Mouse (Mus musculus) midbrain, embryonic 12.5 days (tissue): ENCODE measurements around the gene Paqr9. TPM values are rescaled to one million over a fixed set of nuclear protein-coding genes. Genes with fewer than 3 reads are reported as not detected.

Experiments used
- ATAC-seq: fragments of 200-750 bp; cut with Nextera tagmentation; 2 replicates; pipeline ENCODE4 v1.8.0; 2017; ENCODE audit warnings: low read depth, moderate TSS enrichment, moderate library complexity; ENCODE audit not compliant: low FRiP score
- H3K27ac ChIP-seq: fragments of 300-500 bp; sonication (generic); replicated peaks from 2 replicates; pipeline ENCODE4 v1.5.1; 2016; ENCODE audit warnings: mild to moderate bottlenecking
- H3K27me3 ChIP-seq: fragments of 300-500 bp; sonication (generic); 2 replicates; pipeline ENCODE4 v1.6.1; 2016; ENCODE audit warnings: mild to moderate bottlenecking
- H3K36me3 ChIP-seq: fragments of 300-500 bp; sonication (generic); 2 replicates; pipeline ENCODE4 v1.6.1; 2016
- H3K4me1 ChIP-seq: fragments of 300-500 bp; sonication (generic); 2 replicates; pipeline ENCODE4 v1.6.1; 2016
- H3K4me2 ChIP-seq: fragments of 300-500 bp; sonication (generic); replicated peaks from 2 replicates; pipeline ENCODE4 v1.6.1; 2016; ENCODE audit warnings: mild to moderate bottlenecking, moderate library complexity
- H3K4me3 ChIP-seq: fragments of 300-500 bp; sonication (generic); 2 replicates; pipeline ENCODE4 v1.5.1; 2016; ENCODE audit warnings: mild to moderate bottlenecking
- H3K9ac ChIP-seq: fragments of 300-500 bp; sonication (generic); replicated peaks from 2 replicates; pipeline ENCODE4 v1.6.1; 2016; ENCODE audit warnings: mild to moderate bottlenecking, moderate library complexity
- H3K9me3 ChIP-seq: fragments of 300-500 bp; sonication (generic); 2 replicates; pipeline ENCODE4 v1.6.1; 2016; ENCODE audit warnings: mild to moderate bottlenecking
- WGBS: fragments of 180-500 bp; shearing (Covaris S2); methylation state at CpG from one replicate; pipeline ENCODE4 v1.1.7; 2016; 5-methylcytosine and 5-hydroxymethylcytosine counted together
- polyA plus RNA-seq: library from polyadenylated mRNA; unstranded; fragments of >200 nt; fragmentation: Nextera tagmentation; extraction: Ambion mirVana; gene quantifications from 2 replicates; pipeline ENCODE4 v1.2.1, GENCODE M21; 2016

Paqr9 gene
- polyA plus RNA-seq, 1 experiment from 2014 or later: 0.64 TPM

GRCm38 (mm10) chr9:95550856-95551774 is 8.3 kb upstream of the Paqr9 start:
- Histone ChIP-seq H3K4me3 (no peak overlapping the region), H3K9ac (no peak overlapping the region), H3K27ac (no peak overlapping the region), H3K27me3 (peaks cover 1% of the 10 kb centered on the region; the same call in 1 of the 2 replicates), H3K4me1 (no peaks in the 10 kb centered on the region), H3K9me3 (no peaks in the 10 kb centered on the region), H3K36me3 (no peaks in the 10 kb centered on the region), H3K4me2 (no peak overlapping the region)
- 71% methylated on average over 9 of the region's 9 CpGs for WGBS
- ATAC-seq: no peak

DNA sequence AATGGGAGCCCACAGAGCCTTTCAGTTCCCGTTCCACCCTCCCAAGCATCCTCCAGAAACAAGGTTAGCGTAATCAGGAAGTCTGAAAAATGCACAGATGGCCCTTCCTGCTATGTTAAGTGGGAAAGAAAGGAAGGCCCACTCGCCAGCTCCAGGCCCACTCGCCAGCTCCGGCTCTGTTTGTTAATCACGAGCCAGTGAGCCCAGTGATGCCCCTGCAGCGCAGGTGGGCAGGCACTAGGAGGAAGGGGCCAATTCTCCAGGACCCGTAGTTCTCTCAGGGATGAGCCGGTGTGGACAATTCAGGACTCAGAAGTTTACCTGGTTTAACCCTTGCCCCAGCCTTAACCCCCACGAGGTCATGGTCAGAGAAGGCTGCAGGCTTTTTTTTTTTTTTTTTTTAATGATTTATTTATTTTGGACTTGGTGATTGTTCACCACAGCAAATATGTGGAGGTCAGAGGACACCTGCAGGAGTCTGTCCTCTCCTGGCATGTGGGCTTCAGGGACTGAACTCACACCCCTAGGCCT is 7.2 kb upstream of the Paqr9 start:
- Histone ChIP-seq H3K27ac (no peak overlapping the region), H3K36me3 (no peaks in the 10 kb centered on the region), H3K9ac (no peak overlapping the region), H3K9me3 (no peaks in the 10 kb centered on the region), H3K27me3 (peaks cover 10% of the 10 kb centered on the region), H3K4me2 (no peak overlapping the region), H3K4me3 (no peak overlapping the region), H3K4me1 (no peaks in the 10 kb centered on the region)
- ATAC-seq: no peak
- WGBS: 75% methylated on average over 10 of the region's 10 CpGs

DNA sequence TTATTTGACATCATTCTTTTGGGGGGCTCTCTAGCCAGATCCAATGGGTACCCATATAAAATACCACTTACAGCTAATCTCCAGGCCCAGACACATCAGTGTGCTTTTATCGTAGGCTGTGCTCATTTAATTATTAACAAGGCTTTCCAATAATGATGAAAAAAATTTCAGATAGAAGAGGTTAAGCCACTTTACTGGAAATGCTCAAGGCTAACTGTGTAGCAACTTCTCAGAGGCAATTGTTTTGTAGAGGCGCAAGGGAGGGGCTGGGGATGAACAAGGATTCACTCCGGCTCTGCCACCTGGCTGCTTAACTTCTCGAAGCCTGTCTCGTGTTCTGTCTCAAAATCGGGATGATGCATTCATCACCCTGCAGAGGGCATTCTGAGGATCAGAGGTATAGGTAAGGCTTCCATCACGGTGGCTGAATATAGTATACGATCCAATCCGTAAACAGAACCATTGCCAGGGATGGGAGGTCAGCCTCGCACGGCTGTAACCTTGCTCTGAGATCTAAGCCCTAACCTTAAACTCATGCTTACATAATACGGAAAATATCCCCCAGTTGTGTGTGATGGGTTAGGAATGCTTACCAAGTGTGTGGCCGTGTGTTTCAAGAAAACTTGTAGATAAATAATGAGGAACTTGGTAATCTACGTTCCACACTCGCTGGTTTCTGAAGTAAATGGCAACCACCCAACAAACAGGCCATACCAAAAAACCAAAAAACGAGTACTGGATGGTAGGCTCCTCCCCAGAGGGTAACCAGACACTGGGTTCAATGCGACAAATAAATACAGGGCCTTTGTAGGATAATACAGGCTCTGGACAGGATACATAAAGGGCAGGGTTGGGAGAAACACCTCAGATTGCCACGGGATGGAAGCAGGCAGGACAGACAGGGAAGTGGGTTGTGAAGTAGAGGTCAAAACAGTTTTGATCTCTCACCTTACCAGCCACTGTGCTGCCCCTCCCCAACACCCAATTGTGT is 4.9 kb upstream of the Paqr9 start:
- H3K4me3 ChIP-seq: no peak overlapping the region
- H3K27ac ChIP-seq: no peak overlapping the region
- WGBS: 83% methylated on average over 18 of the region's 18 CpGs
- ATAC-seq: no peak
- no peaks in the 10 kb centered on the region for H3K9me3 ChIP-seq
- 0 out of 2 replicates have a peak, but pooled peaks cover 5% of the 10 kb centered on the region for H3K4me1 ChIP-seq
- H3K4me2 ChIP-seq: no peak overlapping the region
- H3K27me3 ChIP-seq: peaks cover 31% of the 10 kb centered on the region
- no peak overlapping the region for H3K9ac ChIP-seq
- no peaks in the 10 kb centered on the region for H3K36me3 ChIP-seq

DNA sequence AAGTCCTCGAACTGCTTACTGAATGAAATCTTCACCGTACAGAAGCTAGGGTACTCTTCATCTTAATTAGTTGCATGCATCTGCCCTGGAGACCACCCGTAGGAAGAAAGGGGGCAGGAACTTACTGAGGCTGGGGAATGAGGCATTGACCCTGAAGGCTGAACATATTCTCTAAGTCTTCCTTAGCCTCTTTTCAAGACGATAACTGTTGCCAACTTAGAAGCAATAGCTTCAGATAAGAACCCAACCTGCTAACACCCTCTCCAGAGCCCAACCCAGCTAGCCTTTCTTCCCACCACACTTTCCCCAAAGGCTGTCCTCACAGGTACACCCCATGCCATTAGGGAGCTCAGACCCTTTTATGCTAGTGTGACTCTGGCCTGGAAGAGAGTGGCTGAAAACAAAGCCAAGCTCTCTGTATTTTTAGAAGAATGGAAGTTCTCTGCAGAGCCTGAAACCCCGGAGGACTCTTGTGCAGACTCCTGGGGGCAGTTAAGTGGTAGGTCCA is 4.2 kb upstream of the Paqr9 start:
- Histone ChIP-seq H3K9ac (no peak overlapping the region), H3K4me1 (peaks cover 10% of the 10 kb centered on the region), H3K27ac (no peak overlapping the region), H3K9me3 (no peaks in the 10 kb centered on the region), H3K36me3 (no peaks in the 10 kb centered on the region), H3K4me2 (no peak overlapping the region), H3K4me3 (no peak overlapping the region), H3K27me3 (peaks cover 39% of the 10 kb centered on the region)
- no peak for ATAC-seq
- 68% methylated on average over 5 of the region's 5 CpGs for WGBS

GRCm38 (mm10) chr9:95556067-95556512 is 3.4 kb upstream of the Paqr9 start:
- no peak for ATAC-seq
- H3K27me3 ChIP-seq: peaks cover 47% of the 10 kb centered on the region
- H3K36me3 ChIP-seq: no peaks in the 10 kb centered on the region
- no peak overlapping the region for H3K27ac ChIP-seq
- no peaks in the 10 kb centered on the region for H3K9me3 ChIP-seq
- H3K4me1 ChIP-seq: peaks cover 13% of the 10 kb centered on the region
- no peak overlapping the region for H3K4me3 ChIP-seq
- H3K9ac ChIP-seq: no peak overlapping the region
- H3K4me2 ChIP-seq: no peak overlapping the region
- 89% methylated on average over 4 of the region's 4 CpGs for WGBS

- Histone ChIP-seq H3K36me3 (no peaks in the 10 kb centered on the region), H3K4me2 (no peak overlapping the region), H3K27ac (no peak overlapping the region), H3K9me3 (no peaks in the 10 kb centered on the region), H3K4me3 (no peak overlapping the region), H3K27me3 (peaks cover 61% of the 10 kb centered on the region), H3K4me1 (peaks cover 13% of the 10 kb centered on the region), H3K9ac (no peak overlapping the region)
- 67% methylated on average over 6 of the region's 6 CpGs for WGBS
- ATAC-seq: no peak
These were observed 1.7 kb upstream of the Paqr9 start for GRCm38 (mm10) chr9:95557722-95558121.

DNA sequence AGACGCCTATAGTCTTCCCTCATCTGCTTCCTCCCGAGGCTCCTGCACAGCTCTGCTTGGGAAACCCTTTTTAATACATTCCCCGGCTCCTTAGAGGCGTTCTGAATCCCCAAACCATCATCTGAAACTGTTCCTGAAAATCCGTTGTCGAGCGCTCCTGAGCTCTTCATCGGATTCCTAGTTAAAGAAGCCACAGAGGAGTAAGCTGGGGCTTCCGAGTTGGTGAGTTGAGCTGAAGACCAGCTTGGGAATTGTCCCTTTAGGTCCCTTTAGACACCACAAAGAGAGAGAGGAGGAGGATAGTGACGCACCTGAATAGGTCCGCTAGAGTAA is 765 bp upstream of the Paqr9 start:
- peaks cover 68% of the 10 kb centered on the region for H3K27me3 ChIP-seq
- 11% methylated on average over 11 of the region's 11 CpGs for WGBS
- peak overlapping the region; percentile 93 for H3K4me2 ChIP-seq
- H3K36me3 ChIP-seq: no peaks in the 10 kb centered on the region
- no peak for ATAC-seq
- peak overlapping the region; percentile 67 for H3K4me3 ChIP-seq
- H3K9me3 ChIP-seq: no peaks in the 10 kb centered on the region
- H3K9ac ChIP-seq: peak overlapping the region; percentile 73; the same call in 1 of the 2 replicates
- H3K4me1 ChIP-seq: peaks cover 13% of the 10 kb centered on the region
- no peak overlapping the region for H3K27ac ChIP-seq

- ATAC-seq: peak; percentile 69
- H3K9me3 ChIP-seq: no peaks in the 10 kb centered on the region
- H3K27me3 ChIP-seq: peaks cover 74% of the 10 kb centered on the region
- peaks cover 13% of the 10 kb centered on the region for H3K4me1 ChIP-seq
- no peaks in the 10 kb centered on the region for H3K36me3 ChIP-seq
- peak overlapping the region; percentile 73 for H3K9ac ChIP-seq
- WGBS: 16% methylated on average over 74 of the region's 78 CpGs
- H3K4me3 ChIP-seq: peak overlapping the region; percentile 67
- peak overlapping the region; percentile 93 for H3K4me2 ChIP-seq
- H3K27ac ChIP-seq: peak overlapping the region; percentile 42; the same call in 1 of the 2 replicates
These were observed 679 bp downstream of the Paqr9 start for GRCm38 (mm10) chr9:95559936-95560735.

- Histone ChIP-seq H3K36me3 (no peaks in the 10 kb centered on the region), H3K9me3 (no peaks in the 10 kb centered on the region), H3K4me2 (no peak overlapping the region), H3K4me1 (peaks cover 13% of the 10 kb centered on the region), H3K27me3 (peaks cover 47% of the 10 kb centered on the region), H3K9ac (no peak overlapping the region), H3K4me3 (no peak overlapping the region), H3K27ac (no peak overlapping the region)
- no peak for ATAC-seq
- 86% methylated on average over 4 of the region's 4 CpGs for WGBS
These were observed 4.6 kb downstream of the Paqr9 start for GRCm38 (mm10) chr9:95564047-95564446.

GRCm38 (mm10) chr9:95566394-95566793 is 6.9 kb downstream of the Paqr9 start:
- peaks cover 24% of the 10 kb centered on the region for H3K27me3 ChIP-seq
- H3K4me1 ChIP-seq: peaks cover 4% of the 10 kb centered on the region; the same call in 1 of the 2 replicates
- no peak overlapping the region for H3K9ac ChIP-seq
- no peak for ATAC-seq
- H3K4me3 ChIP-seq: no peak overlapping the region
- no peak overlapping the region for H3K27ac ChIP-seq
- no peaks in the 10 kb centered on the region for H3K36me3 ChIP-seq
- H3K4me2 ChIP-seq: no peak overlapping the region
- WGBS: 88% methylated on average over 10 of the region's 10 CpGs
- no peaks in the 10 kb centered on the region for H3K9me3 ChIP-seq

DNA sequence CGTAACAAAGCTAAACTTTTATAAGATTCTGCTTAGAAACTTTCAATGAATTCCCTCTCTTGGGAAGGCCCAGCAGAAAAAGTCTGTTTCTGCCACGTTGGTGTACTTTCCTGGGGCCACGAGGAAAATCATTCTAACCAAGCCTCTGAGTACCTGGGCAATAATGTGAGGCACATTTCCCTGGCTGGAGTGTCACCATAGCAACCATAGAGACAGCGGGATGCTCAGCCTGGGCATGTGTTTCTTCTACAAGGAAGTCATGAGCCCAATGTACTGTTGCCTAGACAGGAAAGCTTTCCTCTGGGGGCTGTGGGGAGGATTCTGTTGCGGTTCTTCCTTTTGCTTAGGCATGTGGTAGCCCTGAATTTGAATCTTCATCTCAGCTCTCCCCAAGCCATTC is 7.5 kb downstream of the Paqr9 start:
- Histone ChIP-seq H3K4me2 (no peak overlapping the region), H3K27me3 (peaks cover 19% of the 10 kb centered on the region), H3K36me3 (no peaks in the 10 kb centered on the region), H3K9me3 (no peaks in the 10 kb centered on the region), H3K27ac (no peak overlapping the region), H3K4me1 (peaks cover 4% of the 10 kb centered on the region; the same call in 1 of the 2 replicates), H3K9ac (no peak overlapping the region), H3K4me3 (no peak overlapping the region)
- no peak for ATAC-seq
- WGBS: 64% methylated on average over 5 of the region's 5 CpGs
